Mouse (Mus musculus): ENCODE measurements around the gene Ripk3. TPM values are rescaled to one million over a fixed set of nuclear protein-coding genes. Genes with fewer than 3 reads are reported as not detected.

The Ripk3 gene
- polyA plus RNA-seq, 1 experiment from 2014 or later = 20.4 TPM

DNA sequence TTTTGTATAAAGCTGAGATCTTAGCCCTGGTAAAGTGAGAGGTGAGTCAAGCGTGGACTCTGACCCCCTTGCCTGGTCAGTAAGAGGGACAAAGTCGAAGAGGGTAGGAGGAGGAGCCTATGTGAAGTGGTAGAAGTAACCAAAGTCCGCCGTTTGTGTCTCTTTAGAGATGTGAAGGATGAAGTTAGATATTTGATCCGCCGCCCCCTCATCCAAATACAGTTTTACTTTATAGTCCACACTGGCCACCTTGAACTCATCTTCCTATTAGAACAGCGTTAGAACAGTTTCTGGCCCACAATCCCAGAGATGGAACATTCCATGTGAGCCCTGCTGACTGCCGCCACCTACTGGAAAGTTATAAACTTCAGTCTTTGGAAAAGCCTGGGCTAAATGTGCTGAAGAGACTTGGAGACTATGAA lies 30.3 kb downstream of the Ripk3 start, which contains the start of gene Cideb:
Gene Cideb, minus strand, starts transcription at position 96 of the 422 bp plus-strand sequence.
- DNase-seq (ENCODE audit: low spot score) = peak; percentile 91
- Histone ChIP-seq H3K36me3 (ENCODE audit: insufficient read depth, low read length) (peaks cover 23% of the 10 kb centered on the region), H3K9me3 (replicated peaks; ENCODE audit: low read length) (no peaks in the 10 kb centered on the region), H3K27me3 (ENCODE audit: insufficient read depth, low read length) (0 out of 2 replicates have a peak, but pooled peaks cover 10% of the 10 kb centered on the region), H3K9ac (ENCODE audit: low read depth, low read length) (no peak within 1 kb of the TSS), H3K4me3 (replicated peaks; ENCODE audit: low read depth, low read length) (no peak within 1 kb of the TSS), H3K4me1 (replicated peaks; ENCODE audit: insufficient read depth, low read length) (peaks cover 20% of the 10 kb centered on the region), H3K27ac (peak within 1 kb of the TSS; percentile 47), H3K4me2 (ENCODE audit: low read length) (peak within 1 kb of the TSS; percentile 25; the same call in 1 of the 2 replicates)
- 14% methylated on average over 8 of the region's 8 CpGs for WGBS
- ATAC-seq (replicated peaks; ENCODE audit: low FRiP score, low read depth) = peak; percentile 68
- TF ChIP-seq CTCF (IDR thresholded peaks at IDR 0.05; ENCODE audit: low read depth) = peak; percentile 89

DNA sequence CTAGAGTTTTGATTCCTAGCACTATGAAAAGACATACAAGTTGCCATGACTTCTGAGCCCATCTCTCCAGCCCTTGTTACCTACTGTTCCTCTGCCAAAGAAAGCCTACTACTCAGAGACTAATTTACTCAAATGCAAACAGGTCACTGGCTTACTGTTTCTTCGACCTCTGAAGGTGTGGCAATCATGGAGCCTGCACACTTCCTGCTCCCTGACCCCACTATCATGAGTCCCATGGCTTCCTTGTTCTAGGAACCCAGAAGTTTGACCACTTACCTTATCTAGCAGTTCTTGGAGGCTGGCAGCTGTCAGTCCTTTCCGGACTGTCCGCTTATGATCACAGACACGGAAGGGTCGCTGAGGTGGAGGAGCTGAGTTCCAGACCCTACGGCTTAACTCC lies 31.1 kb downstream of the Ripk3 start:
- no peaks in the 10 kb centered on the region for H3K9me3 ChIP-seq (replicated peaks; ENCODE audit: low read length)
- peak overlapping the region; percentile 47 for H3K27ac ChIP-seq
- 85% methylated on average over 6 of the region's 6 CpGs for WGBS
- peak overlapping the region; percentile 25; the same call in 1 of the 2 replicates for H3K4me2 ChIP-seq (ENCODE audit: low read length)
- 0 out of 2 replicates have a peak, but pooled peaks cover 10% of the 10 kb centered on the region for H3K27me3 ChIP-seq (ENCODE audit: insufficient read depth, low read length)
- H3K9ac ChIP-seq (ENCODE audit: low read depth, low read length) = no peak overlapping the region
- H3K36me3 ChIP-seq (ENCODE audit: insufficient read depth, low read length) = peaks cover 30% of the 10 kb centered on the region
- DNase-seq (ENCODE audit: low spot score) = no peak
- H3K4me3 ChIP-seq (replicated peaks; ENCODE audit: low read depth, low read length) = no peak overlapping the region
- ATAC-seq (replicated peaks; ENCODE audit: low FRiP score, low read depth) = no peak
- no peak for TF ChIP-seq CTCF (IDR thresholded peaks at IDR 0.05; ENCODE audit: low read depth)
- peaks cover 13% of the 10 kb centered on the region for H3K4me1 ChIP-seq (replicated peaks; ENCODE audit: insufficient read depth, low read length)

DNA sequence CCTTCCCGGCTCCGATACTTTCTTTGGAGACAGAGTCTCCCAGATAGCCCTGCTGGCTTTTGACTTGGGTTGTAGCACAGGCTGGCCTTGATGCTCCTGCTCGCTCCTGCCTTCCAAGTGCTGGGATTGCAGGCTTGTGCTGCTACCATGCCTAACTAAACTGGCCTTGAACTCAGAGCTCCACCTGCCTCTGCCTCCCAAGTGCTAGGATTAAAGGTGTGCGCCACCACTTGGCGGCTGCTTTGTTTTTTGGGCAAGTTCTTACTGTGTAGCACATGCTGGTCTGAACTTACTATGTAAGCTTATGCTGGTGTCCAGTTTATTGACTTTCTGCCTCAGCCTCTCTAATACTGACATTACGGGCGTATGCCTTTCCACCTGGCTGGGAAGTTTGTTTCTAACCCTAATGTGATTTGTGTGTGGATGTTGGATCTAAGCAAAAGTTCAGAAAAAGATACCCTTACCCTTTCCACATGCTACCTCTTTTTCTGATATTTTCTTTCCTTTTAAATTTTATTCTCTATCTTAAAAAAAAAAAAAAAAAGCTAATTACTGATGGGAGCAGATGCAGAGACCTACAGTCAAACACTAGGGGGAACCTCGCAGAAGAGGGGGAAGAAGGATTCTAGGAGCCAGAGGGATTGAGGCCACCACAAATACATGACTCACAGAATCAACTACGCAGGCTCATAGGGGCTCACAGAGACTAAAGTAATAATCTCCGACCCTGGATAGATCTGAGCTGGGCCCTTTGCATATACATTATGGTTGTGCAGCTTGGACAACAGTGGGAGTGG lies 41.4 kb downstream of the Ripk3 start:
- H3K9ac ChIP-seq (ENCODE audit: low read depth, low read length) = no peak overlapping the region
- 88% methylated on average over 10 of the region's 10 CpGs for WGBS
- no peaks in the 10 kb centered on the region for H3K9me3 ChIP-seq (replicated peaks; ENCODE audit: low read length)
- H3K4me1 ChIP-seq (replicated peaks; ENCODE audit: insufficient read depth, low read length) = peaks cover 14% of the 10 kb centered on the region
- no peak for ATAC-seq (replicated peaks; ENCODE audit: low FRiP score, low read depth)
- H3K27me3 ChIP-seq (ENCODE audit: insufficient read depth, low read length) = no peaks in the 10 kb centered on the region
- TF ChIP-seq CTCF (IDR thresholded peaks at IDR 0.05; ENCODE audit: low read depth) = no peak; the same call in 1 of the 2 replicates
- H3K4me2 ChIP-seq (ENCODE audit: low read length) = peak overlapping the region; percentile 88
- H3K4me3 ChIP-seq (replicated peaks; ENCODE audit: low read depth, low read length) = no peak overlapping the region
- no peak overlapping the region for H3K27ac ChIP-seq
- H3K36me3 ChIP-seq (ENCODE audit: insufficient read depth, low read length) = peaks cover 24% of the 10 kb centered on the region
- no peak for DNase-seq (ENCODE audit: low spot score)

DNA sequence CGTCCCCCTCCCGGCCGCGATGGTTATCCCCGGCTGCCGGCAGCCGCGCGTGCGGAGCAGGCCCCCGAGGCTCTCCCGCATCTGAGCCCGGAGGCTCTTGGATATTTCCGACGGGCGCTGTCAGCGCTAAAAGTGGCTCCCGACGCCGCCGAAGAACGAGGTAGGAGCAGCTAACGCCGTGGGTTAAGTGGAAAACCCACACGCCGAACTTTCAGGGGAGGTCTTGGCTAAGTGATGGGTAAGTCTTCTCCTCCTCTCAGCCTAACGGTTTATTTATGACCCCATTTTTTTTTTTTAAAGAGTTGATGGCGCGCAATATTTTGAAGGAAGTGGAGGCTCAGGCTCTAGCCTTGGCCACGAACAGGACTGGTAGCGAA lies 42.8 kb downstream of the Ripk3 start:
- H3K9ac ChIP-seq (ENCODE audit: low read depth, low read length) = peak overlapping the region; percentile 77
- peaks cover 14% of the 10 kb centered on the region for H3K4me1 ChIP-seq (replicated peaks; ENCODE audit: insufficient read depth, low read length)
- no peak for ATAC-seq (replicated peaks; ENCODE audit: low FRiP score, low read depth)
- peaks cover 21% of the 10 kb centered on the region for H3K36me3 ChIP-seq (ENCODE audit: insufficient read depth, low read length)
- peak overlapping the region; percentile 51; the same call in 1 of the 2 replicates for H3K27ac ChIP-seq
- no peaks in the 10 kb centered on the region for H3K27me3 ChIP-seq (ENCODE audit: insufficient read depth, low read length)
- peak overlapping the region; percentile 88 for H3K4me2 ChIP-seq (ENCODE audit: low read length)
- H3K4me3 ChIP-seq (replicated peaks; ENCODE audit: low read depth, low read length) = peak overlapping the region; percentile 70
- TF ChIP-seq CTCF (IDR thresholded peaks at IDR 0.05; ENCODE audit: low read depth) = no peak
- DNase-seq (ENCODE audit: low spot score) = no peak
- under 1% methylated on average over 31 of the region's 31 CpGs for WGBS
- no peaks in the 10 kb centered on the region for H3K9me3 ChIP-seq (replicated peaks; ENCODE audit: low read length)

DNA sequence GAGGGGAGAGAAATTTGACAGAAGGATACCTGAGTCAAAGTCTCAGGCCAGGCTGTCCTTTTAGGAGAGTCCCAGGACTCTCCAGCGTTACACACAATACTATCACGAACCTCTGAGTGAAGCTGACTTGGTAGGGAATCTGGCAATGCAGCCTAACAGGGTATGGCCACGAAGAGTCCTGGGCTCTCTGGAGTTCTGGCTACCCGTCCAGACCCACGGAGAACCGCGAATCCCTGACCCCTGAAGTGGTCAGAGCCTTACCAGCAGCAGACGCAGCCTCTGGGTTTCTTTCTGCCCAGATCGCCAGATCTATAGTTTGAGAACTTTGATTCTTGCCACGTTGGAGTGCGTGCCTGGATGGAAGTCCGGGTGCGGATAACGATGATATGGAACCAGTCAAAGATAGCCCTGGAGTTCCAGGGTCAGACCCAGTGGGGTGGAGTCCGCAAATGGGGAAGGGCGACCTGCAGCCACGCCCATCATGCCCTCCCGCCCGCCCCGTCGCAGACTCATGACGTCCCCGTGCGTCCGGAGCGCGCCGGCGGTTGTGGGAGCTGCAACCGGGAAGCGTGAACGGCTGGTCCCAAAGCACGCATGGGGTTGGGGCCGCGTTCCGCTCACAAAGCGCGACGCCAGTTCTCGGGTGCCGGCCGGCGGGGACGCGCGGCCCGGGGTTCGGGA lies 43.3 kb downstream of the Ripk3 start, which contains the start of the genes Dhrs1 and Nop9:
Gene Dhrs1, minus strand, starts transcription at position 511 of the 681 bp plus-strand sequence.
Gene Nop9, plus strand, starts transcription at position 514 of the 681 bp plus-strand sequence.
- H3K27ac ChIP-seq = peak within 1 kb of the TSS; percentile 51; the same call in 1 of the 2 replicates
- peak within 1 kb of the TSS; percentile 88 for H3K4me2 ChIP-seq (ENCODE audit: low read length)
- H3K36me3 ChIP-seq (ENCODE audit: insufficient read depth, low read length) = peaks cover 22% of the 10 kb centered on the region
- H3K27me3 ChIP-seq (ENCODE audit: insufficient read depth, low read length) = no peaks in the 10 kb centered on the region
- TF ChIP-seq CTCF (IDR thresholded peaks at IDR 0.05; ENCODE audit: low read depth) = no peak
- H3K4me1 ChIP-seq (replicated peaks; ENCODE audit: insufficient read depth, low read length) = peaks cover 14% of the 10 kb centered on the region
- WGBS = under 1% methylated on average over 41 of the region's 48 CpGs
- peak within 1 kb of the TSS; percentile 77 for H3K9ac ChIP-seq (ENCODE audit: low read depth, low read length)
- H3K4me3 ChIP-seq (replicated peaks; ENCODE audit: low read depth, low read length) = peak within 1 kb of the TSS; percentile 70
- peak; percentile 86 for ATAC-seq (replicated peaks; ENCODE audit: low FRiP score, low read depth)
- no peaks in the 10 kb centered on the region for H3K9me3 ChIP-seq (replicated peaks; ENCODE audit: low read length)
- peak; percentile 91 for DNase-seq (ENCODE audit: low spot score)

DNA sequence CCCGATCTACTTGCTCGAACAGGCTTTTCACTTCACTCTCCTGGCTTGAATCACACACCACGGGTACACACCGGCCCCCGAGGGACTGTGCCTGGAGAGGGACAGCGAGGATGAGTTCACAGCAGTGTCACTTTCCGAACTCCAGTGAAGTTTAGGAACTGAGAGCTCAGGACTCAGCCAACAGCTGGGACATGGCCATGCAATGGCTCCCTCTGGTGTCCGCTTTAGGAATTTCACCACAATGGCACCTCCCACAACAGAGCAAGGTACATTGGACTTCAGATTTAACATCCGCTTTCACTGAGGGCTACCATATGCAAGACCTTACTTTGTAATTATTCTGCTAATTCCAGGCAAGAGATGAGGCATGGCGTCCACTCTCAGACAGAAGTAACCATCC lies 45.0 kb downstream of the Ripk3 start:
- no peak overlapping the region for H3K9ac ChIP-seq (ENCODE audit: low read depth, low read length)
- ATAC-seq (replicated peaks; ENCODE audit: low FRiP score, low read depth) (peak; percentile 69), DNase-seq (ENCODE audit: low spot score) (peak; percentile 89)
- H3K27me3 ChIP-seq (ENCODE audit: insufficient read depth, low read length) = no peaks in the 10 kb centered on the region
- no peak overlapping the region for H3K27ac ChIP-seq
- peak; percentile 99 for TF ChIP-seq CTCF (IDR thresholded peaks at IDR 0.05; ENCODE audit: low read depth)
- peaks cover 14% of the 10 kb centered on the region for H3K4me1 ChIP-seq (replicated peaks; ENCODE audit: insufficient read depth, low read length)
- 17% methylated on average over 10 of the region's 10 CpGs for WGBS
- H3K4me2 ChIP-seq (ENCODE audit: low read length) = peak overlapping the region; percentile 41
- no peaks in the 10 kb centered on the region for H3K9me3 ChIP-seq (replicated peaks; ENCODE audit: low read length)
- H3K36me3 ChIP-seq (ENCODE audit: insufficient read depth, low read length) = peaks cover 32% of the 10 kb centered on the region
- H3K4me3 ChIP-seq (replicated peaks; ENCODE audit: low read depth, low read length) = no peak overlapping the region
